Mouse (Mus musculus) hindbrain, embryonic 16.5 days (tissue): ENCODE data around the gene Plekhg3. TPM values are rescaled to one million over a fixed set of nuclear protein-coding genes. Genes with fewer than 3 reads are reported as not detected.

Experiments
- ATAC-seq: fragments of 200-750 bp; cut with Nextera tagmentation; 2 replicates; pipeline ENCODE4 v1.8.0; 2017; ENCODE audit warnings: moderate TSS enrichment, moderate library complexity
- H3K27ac ChIP-seq: fragments of 300-500 bp; sonication (generic); 2 replicates; pipeline ENCODE4 v1.5.1; 2014; ENCODE audit warnings: low read depth, mild to moderate bottlenecking, control low read depth, low read length, moderate library complexity
- H3K27me3 ChIP-seq: fragments of 300-500 bp; sonication (generic); replicated peaks from 2 replicates; pipeline ENCODE4 v1.6.1; 2014; ENCODE audit warnings: low read length; ENCODE audit not compliant: control insufficient read depth, insufficient read depth
- H3K36me3 ChIP-seq: fragments of 300-500 bp; sonication (generic); 2 replicates; pipeline ENCODE4 v1.6.1; 2014; ENCODE audit warnings: mild to moderate bottlenecking, low read length, moderate library complexity, mixed read lengths; ENCODE audit not compliant: control insufficient read depth, insufficient read depth
- H3K4me1 ChIP-seq: fragments of 300-500 bp; sonication (generic); 2 replicates; pipeline ENCODE4 v1.6.1; 2014; ENCODE audit warnings: low read depth, low read length; ENCODE audit not compliant: control insufficient read depth, insufficient read depth
- H3K4me2 ChIP-seq: fragments of 300-500 bp; sonication (generic); 2 replicates; pipeline ENCODE4 v1.6.1; 2014; ENCODE audit warnings: mild to moderate bottlenecking, low read length, control low read depth, moderate library complexity
- H3K4me3 ChIP-seq: fragments of 300-500 bp; sonication (generic); 2 replicates; pipeline ENCODE4 v1.5.1; 2014; ENCODE audit warnings: mild to moderate bottlenecking, low read length, control low read depth, moderate library complexity
- H3K9ac ChIP-seq: fragments of 300-500 bp; sonication (generic); 2 replicates; pipeline ENCODE4 v1.6.1; 2014; ENCODE audit warnings: low read depth, mild to moderate bottlenecking, control low read depth, low read length, moderate library complexity
- H3K9me3 ChIP-seq: fragments of 300-500 bp; sonication (generic); 2 replicates; pipeline ENCODE4 v1.6.1; 2014; ENCODE audit warnings: mild to moderate bottlenecking, low read length, moderate library complexity; ENCODE audit not compliant: control insufficient read depth
- WGBS: fragments of 180-500 bp; shearing (Covaris S2); extraction: QIAGEN DNeasy Blood & Tissue Kit; methylation state at CpG from one replicate; pipeline ENCODE4 v1.1.7; 2014; 5-methylcytosine and 5-hydroxymethylcytosine counted together
- polyA plus RNA-seq: library from polyadenylated mRNA; unstranded; fragments of >200 nt; fragmentation: Nextera tagmentation; extraction: Ambion mirVana; gene quantifications from 2 replicates; pipeline ENCODE4 v1.2.1, GENCODE M21; 2015

The Plekhg3 gene
- polyA plus RNA-seq, 1 experiment from 2014 or later: 1.7 TPM

GRCm38 (mm10) chr12:76552321-76552720 is 21.6 kb downstream of the Plekhg3 start:
- no peaks in the 10 kb centered on the region; the same call in 1 of the 2 replicates for H3K4me1 ChIP-seq
- no peaks in the 10 kb centered on the region for H3K36me3 ChIP-seq
- H3K27me3 ChIP-seq: no peaks in the 10 kb centered on the region
- no peak overlapping the region for H3K4me2 ChIP-seq
- H3K27ac ChIP-seq: no peak overlapping the region
- 0 out of 2 replicates have a peak, but pooled peaks have one; percentile 37 for ATAC-seq
- no peak overlapping the region for H3K4me3 ChIP-seq
- WGBS: 48% methylated on average over 8 of the region's 8 CpGs
- no peak overlapping the region for H3K9ac ChIP-seq
- no peaks in the 10 kb centered on the region for H3K9me3 ChIP-seq

DNA sequence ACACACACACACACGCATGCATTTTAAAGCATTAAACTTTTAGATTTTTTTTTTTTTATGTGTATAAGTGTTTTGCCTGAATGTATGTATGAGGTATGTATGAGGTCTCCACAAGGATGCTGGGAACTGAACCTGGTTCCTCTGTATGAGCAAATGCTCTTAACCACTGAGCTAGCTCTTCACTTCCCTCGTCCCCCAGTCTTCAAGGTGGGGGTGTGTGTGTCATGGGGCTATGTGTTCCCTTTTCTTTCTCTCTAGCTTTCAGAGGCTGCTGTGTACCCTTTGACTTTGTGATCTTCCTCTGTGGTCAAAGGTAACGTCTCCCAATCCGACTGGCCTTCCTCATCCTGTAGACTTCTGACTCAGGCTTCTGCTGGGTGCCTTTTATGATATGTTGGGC is 22.3 kb downstream of the Plekhg3 start:
- no peak for ATAC-seq

GRCm38 (mm10) chr12:76553917-76554316 is 23.2 kb downstream of the Plekhg3 start:
- Histone ChIP-seq H3K36me3 (no peaks in the 10 kb centered on the region), H3K4me1 (no peaks in the 10 kb centered on the region), H3K27ac (no peak overlapping the region), H3K9ac (no peak overlapping the region), H3K4me3 (no peak overlapping the region), H3K4me2 (no peak overlapping the region), H3K27me3 (no peaks in the 10 kb centered on the region), H3K9me3 (no peaks in the 10 kb centered on the region)
- no peak for ATAC-seq
- 86% methylated on average over 7 of the region's 7 CpGs for WGBS

More for the DNA sequence above, 22.3 kb downstream of the Plekhg3 start:
- WGBS: 85% methylated on average over 4 of the region's 4 CpGs
- Histone ChIP-seq H3K27me3 (no peaks in the 10 kb centered on the region), H3K4me2 (no peak overlapping the region), H3K9me3 (no peaks in the 10 kb centered on the region), H3K27ac (no peak overlapping the region), H3K4me3 (no peak overlapping the region), H3K4me1 (no peaks in the 10 kb centered on the region), H3K36me3 (no peaks in the 10 kb centered on the region), H3K9ac (no peak overlapping the region)

GRCm38 (mm10) chr12:76554392-76554791 is 23.7 kb downstream of the Plekhg3 start:
- Histone ChIP-seq H3K9me3 (no peaks in the 10 kb centered on the region), H3K27me3 (no peaks in the 10 kb centered on the region), H3K36me3 (no peaks in the 10 kb centered on the region), H3K4me1 (no peaks in the 10 kb centered on the region), H3K4me2 (no peak overlapping the region), H3K4me3 (no peak overlapping the region), H3K27ac (no peak overlapping the region), H3K9ac (no peak overlapping the region)
- 89% methylated on average over 3 of the region's 3 CpGs for WGBS
- ATAC-seq: no peak

GRCm38 (mm10) chr12:76554871-76555386 is 24.2 kb downstream of the Plekhg3 start:
- H3K27ac ChIP-seq: no peak overlapping the region
- no peaks in the 10 kb centered on the region for H3K36me3 ChIP-seq
- H3K9ac ChIP-seq: no peak overlapping the region
- ATAC-seq: no peak
- H3K4me2 ChIP-seq: no peak overlapping the region
- H3K4me3 ChIP-seq: no peak overlapping the region
- H3K4me1 ChIP-seq: no peaks in the 10 kb centered on the region
- H3K27me3 ChIP-seq: no peaks in the 10 kb centered on the region
- H3K9me3 ChIP-seq: no peaks in the 10 kb centered on the region
- WGBS: 87% methylated on average over 3 of the region's 3 CpGs

- WGBS: 76% methylated on average over 7 of the region's 7 CpGs
- ATAC-seq: no peak
These were observed 25.5 kb downstream of the Plekhg3 start for GRCm38 (mm10) chr12:76556187-76556586.

DNA sequence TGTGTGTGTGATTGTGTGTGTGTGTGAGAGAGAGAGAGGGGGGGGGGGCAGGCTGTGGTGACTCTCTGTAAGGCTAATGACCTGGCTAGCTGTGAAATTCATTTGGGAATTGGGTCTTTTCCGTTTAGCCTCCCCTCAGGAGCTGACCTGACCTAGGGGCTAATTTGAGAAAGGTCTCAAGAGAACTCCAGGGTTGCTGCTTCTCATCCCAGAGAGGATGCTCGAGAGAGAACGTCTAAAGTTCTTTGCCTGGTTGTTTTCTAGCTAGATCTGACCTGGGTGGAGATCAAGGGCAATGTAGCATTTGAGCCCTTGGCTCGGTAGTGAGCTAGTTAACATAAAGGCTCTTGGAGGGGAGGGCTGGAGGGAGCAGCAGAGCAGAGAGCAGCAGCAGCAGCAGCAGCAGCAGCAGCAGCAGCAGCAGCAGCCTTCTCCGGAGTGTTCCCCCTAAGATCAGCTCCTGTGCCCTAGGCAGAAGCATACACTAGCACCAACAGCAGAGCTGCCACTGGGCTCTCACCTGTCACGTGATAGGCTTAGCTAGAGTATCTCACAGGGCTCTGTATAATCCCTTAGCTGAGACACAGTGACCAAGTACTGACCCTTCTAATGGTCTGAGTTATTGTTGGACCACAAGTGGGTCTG is 26.2 kb downstream of the Plekhg3 start:
- no peaks in the 10 kb centered on the region for H3K27me3 ChIP-seq
- no peak overlapping the region for H3K27ac ChIP-seq
- ATAC-seq: no peak
- no peak overlapping the region for H3K9ac ChIP-seq
- H3K9me3 ChIP-seq: no peaks in the 10 kb centered on the region
- no peaks in the 10 kb centered on the region for H3K36me3 ChIP-seq
- no peak overlapping the region for H3K4me2 ChIP-seq
- no peak overlapping the region for H3K4me3 ChIP-seq
- no peaks in the 10 kb centered on the region for H3K4me1 ChIP-seq
- WGBS: 30% methylated on average over 6 of the region's 6 CpGs

More at GRCm38 (mm10) chr12:76556187-76556586, 25.5 kb downstream of the Plekhg3 start:
- Histone ChIP-seq H3K27me3 (no peaks in the 10 kb centered on the region), H3K9me3 (no peaks in the 10 kb centered on the region), H3K36me3 (no peaks in the 10 kb centered on the region), H3K4me1 (no peaks in the 10 kb centered on the region), H3K9ac (no peak overlapping the region), H3K4me2 (no peak overlapping the region), H3K4me3 (no peak overlapping the region), H3K27ac (no peak overlapping the region)

- no peak overlapping the region for H3K27ac ChIP-seq
- no peaks in the 10 kb centered on the region for H3K9me3 ChIP-seq
- no peaks in the 10 kb centered on the region for H3K36me3 ChIP-seq
- no peaks in the 10 kb centered on the region for H3K27me3 ChIP-seq
- WGBS: 74% methylated on average over 5 of the region's 5 CpGs
- no peaks in the 10 kb centered on the region for H3K4me1 ChIP-seq
- ATAC-seq: no peak
- no peak overlapping the region for H3K4me2 ChIP-seq
- no peak overlapping the region for H3K9ac ChIP-seq
- H3K4me3 ChIP-seq: no peak overlapping the region
These were observed 27.5 kb downstream of the Plekhg3 start for GRCm38 (mm10) chr12:76558206-76558605.

GRCm38 (mm10) chr12:76562196-76562595 is 31.5 kb downstream of the Plekhg3 start:
- H3K4me3 ChIP-seq: no peak overlapping the region
- H3K9ac ChIP-seq: no peak overlapping the region
- H3K36me3 ChIP-seq: no peaks in the 10 kb centered on the region
- ATAC-seq: no peak
- 78% methylated on average over 4 of the region's 4 CpGs for WGBS
- H3K27ac ChIP-seq: no peak overlapping the region
- no peak overlapping the region for H3K4me2 ChIP-seq
- H3K27me3 ChIP-seq: no peaks in the 10 kb centered on the region
- no peaks in the 10 kb centered on the region for H3K9me3 ChIP-seq
- H3K4me1 ChIP-seq: no peaks in the 10 kb centered on the region
